Mouse (Mus musculus) thymus, adult 2 months (tissue): Measurements from ENCODE around the gene Ube2v1.

ENCODE experiments used
- CTCF ChIP-seq: fragments of 200-500 bp; IDR thresholded peaks from 2 replicates; pipeline ENCODE4 v1.5.1; 2012; ENCODE audit warnings: mild to moderate bottlenecking, control low read depth, low read length, moderate library complexity, borderline replicate concordance; ENCODE audit not compliant: control insufficient read depth, poor library complexity, insufficient read depth; ENCODE audit errors: extremely low read depth
- POLR2A ChIP-seq: fragments of 200-500 bp; IDR thresholded peaks from 2 replicates; pipeline ENCODE4 v1.6.1; 2012; ENCODE audit warnings: mild to moderate bottlenecking, low read length, control low read depth, moderate library complexity; ENCODE audit not compliant: control insufficient read depth, poor library complexity, insufficient read depth; ENCODE audit errors: extremely low read depth

GRCm38 (mm10) chr2:167571442-167572220, 60.3 kb downstream of the Ube2v1 start:
- TF ChIP-seq CTCF (no peak), POLR2A (no peak)
